Mouse (Mus musculus) myocyte (in vitro differentiated cells): ENCODE results near the gene C1qtnf7. TPM values are rescaled to one million over a fixed set of nuclear protein-coding genes. Genes with fewer than 3 reads are reported as not detected.

ENCODE experiments used
- H3K27me3 ChIP-seq: one replicate; pipeline ENCODE4 v1.6.1; 2011; ENCODE audit not compliant: control insufficient read depth, insufficient read depth, insufficient read length
- H3K36me3 ChIP-seq: one replicate; pipeline ENCODE4 v1.6.1; 2011; ENCODE audit not compliant: control insufficient read depth, insufficient read depth
- H3K4me2 ChIP-seq: one replicate; pipeline ENCODE4 v1.6.1; 2011; ENCODE audit warnings: low read depth, control low read depth
- H3K4me3 ChIP-seq: one replicate; pipeline ENCODE4 v1.5.1; 2011; ENCODE audit warnings: mild to moderate bottlenecking, control low read depth, moderate library complexity
- H3K79me2 ChIP-seq: one replicate; pipeline ENCODE4 v1.6.1; 2011; ENCODE audit not compliant: control insufficient read depth, insufficient read depth
- H3ac ChIP-seq: one replicate; pipeline ENCODE4 v1.6.1; 2011; ENCODE audit not compliant: control insufficient read depth, insufficient read length
- CEBPB ChIP-seq: IDR thresholded peaks from 2 replicates; pipeline ENCODE4 v1.6.1; 2011; ENCODE audit warnings: mild to moderate bottlenecking, moderate library complexity; ENCODE audit not compliant: poor library complexity, insufficient read depth, severe bottlenecking
- E2F4 ChIP-seq: IDR thresholded peaks from one replicate; pipeline ENCODE4 v1.6.1; 2011; ENCODE audit warnings: mild to moderate bottlenecking, control low read depth, moderate library complexity; ENCODE audit not compliant: insufficient read depth
- MAX ChIP-seq: IDR thresholded peaks from one replicate; pipeline ENCODE4 v1.6.1; 2011; ENCODE audit warnings: low read depth, mild to moderate bottlenecking, control low read depth
- MYOD1 ChIP-seq, 3 experiments: IDR thresholded peaks; one replicate each; pipeline ENCODE4 v1.6.1; 2011; ENCODE audit warnings: control low read depth in 2 of 3, low read depth in 2 of 3, mild to moderate bottlenecking in 2 of 3, moderate library complexity in 1 of 3; ENCODE audit not compliant: insufficient read length in 2 of 3, control insufficient read depth in 1 of 3
- MYOG ChIP-seq, 3 experiments: IDR thresholded peaks; one replicate each; pipeline ENCODE4 v1.6.1; 2011; ENCODE audit warnings: control low read depth in 2 of 3, low read depth in 2 of 3, mild to moderate bottlenecking in 2 of 3; ENCODE audit not compliant: insufficient read length in 2 of 3, control insufficient read depth in 1 of 3, insufficient read depth in 1 of 3
- POLR2A ChIP-seq: IDR thresholded peaks from one replicate; pipeline ENCODE4 v1.6.1; 2011; ENCODE audit warnings: low read depth, mild to moderate bottlenecking, control low read depth, moderate library complexity; ENCODE audit not compliant: insufficient read length
- POLR2AphosphoS2 ChIP-seq: IDR thresholded peaks from one replicate; pipeline ENCODE4 v1.6.1; 2011; ENCODE audit warnings: low read depth, control low read depth; ENCODE audit not compliant: insufficient read length
- REST ChIP-seq: IDR thresholded peaks from one replicate; pipeline ENCODE4 v1.6.1; 2011; ENCODE audit warnings: mild to moderate bottlenecking, control low read depth, moderate library complexity; ENCODE audit not compliant: insufficient read depth, insufficient read length
- SRF ChIP-seq: IDR thresholded peaks from one replicate; pipeline ENCODE4 v1.6.1; 2011; ENCODE audit warnings: low read depth; ENCODE audit not compliant: control insufficient read depth, insufficient read length
- TCF12 ChIP-seq: IDR thresholded peaks from one replicate; pipeline ENCODE4 v1.6.1; 2011; ENCODE audit warnings: mild to moderate bottlenecking, control low read depth; ENCODE audit not compliant: poor library complexity, insufficient read depth, severe bottlenecking
- TCF3 ChIP-seq: IDR thresholded peaks from one replicate; pipeline ENCODE4 v1.6.1; 2011; ENCODE audit warnings: low read depth, control low read depth; ENCODE audit not compliant: insufficient read length
- USF1 ChIP-seq: IDR thresholded peaks from one replicate; pipeline ENCODE4 v1.6.1; 2011; ENCODE audit warnings: low read depth, mild to moderate bottlenecking, control low read depth, moderate library complexity
- polyA plus RNA-seq: library from polyadenylated mRNA; unstranded; fragments of >200 nt; fragmentation: generic; extraction: Trizol; gene quantifications from one replicate; pipeline ENCODE4 v1.2.1, GENCODE M21; 2012; ENCODE audit warnings: missing spikeins

Gene C1qtnf7
- polyA plus RNA-seq, 1 experiment: not detected

- no peak overlapping the region for H3K4me3 ChIP-seq
- H3K79me2 ChIP-seq: no peaks in the 10 kb centered on the region
- H3K27me3 ChIP-seq: no peaks in the 10 kb centered on the region
- no peak for TF ChIP-seq E2F4
- TF ChIP-seq USF1: no peak
- TF ChIP-seq MYOD1 (IDR thresholded peaks at IDR 0.05; ENCODE audit: control insufficient read depth in 1 of 3, insufficient read length in 2 of 3, low read depth in 2 of 3): no peak
- TF ChIP-seq CEBPB: no peak
- no peak for TF ChIP-seq POLR2AphosphoS2
- no peak for TF ChIP-seq REST
- TF ChIP-seq TCF3: no peak
- no peak for TF ChIP-seq SRF
- TF ChIP-seq POLR2A: no peak
- no peak for TF ChIP-seq MYOG (IDR thresholded peaks at IDR 0.05; ENCODE audit: control insufficient read depth in 1 of 3, insufficient read depth in 1 of 3, insufficient read length in 2 of 3, low read depth in 2 of 3)
- no peak for TF ChIP-seq TCF12
- no peak for TF ChIP-seq MAX
- H3K4me2 ChIP-seq: no peak overlapping the region
- H3K36me3 ChIP-seq: no peaks in the 10 kb centered on the region
- no peak overlapping the region for H3ac ChIP-seq
These were observed 26.2 kb downstream of the C1qtnf7 start for GRCm38 (mm10) chr5:43541492-43541891.

- Histone ChIP-seq H3K27me3 (no peaks in the 10 kb centered on the region), H3ac (no peak overlapping the region), H3K4me2 (no peak overlapping the region), H3K36me3 (no peaks in the 10 kb centered on the region), H3K79me2 (no peaks in the 10 kb centered on the region), H3K4me3 (no peak overlapping the region)
- TF ChIP-seq MYOG (IDR thresholded peaks at IDR 0.05; ENCODE audit: control insufficient read depth in 1 of 3, insufficient read depth in 1 of 3, insufficient read length in 2 of 3, low read depth in 2 of 3): no peak
- TF ChIP-seq E2F4: no peak
- TF ChIP-seq POLR2A: no peak
- no peak for TF ChIP-seq CEBPB
- TF ChIP-seq TCF12: no peak
- no peak for TF ChIP-seq MYOD1 (IDR thresholded peaks at IDR 0.05; ENCODE audit: control insufficient read depth in 1 of 3, insufficient read length in 2 of 3, low read depth in 2 of 3)
- TF ChIP-seq SRF: no peak
- no peak for TF ChIP-seq USF1
- TF ChIP-seq TCF3: no peak
- TF ChIP-seq MAX: no peak
- TF ChIP-seq POLR2AphosphoS2: no peak
These were observed 27.0 kb downstream of the C1qtnf7 start for GRCm38 (mm10) chr5:43542246-43542845.

- H3K36me3 ChIP-seq: no peaks in the 10 kb centered on the region
- H3ac ChIP-seq: no peak overlapping the region
- H3K27me3 ChIP-seq: no peaks in the 10 kb centered on the region
- no peaks in the 10 kb centered on the region for H3K79me2 ChIP-seq
- no peak overlapping the region for H3K4me3 ChIP-seq
- TF ChIP-seq MYOD1 (IDR thresholded peaks at IDR 0.05; ENCODE audit: control insufficient read depth in 1 of 3, insufficient read length in 2 of 3, low read depth in 2 of 3): no peak
- TF ChIP-seq TCF3: no peak
- no peak for TF ChIP-seq MAX
- TF ChIP-seq REST: no peak
- no peak for TF ChIP-seq POLR2AphosphoS2
- TF ChIP-seq E2F4: no peak
- TF ChIP-seq CEBPB: no peak
- TF ChIP-seq TCF12: no peak
- H3K4me2 ChIP-seq: peak overlapping the region; percentile 36
These were observed 34.6 kb downstream of the C1qtnf7 start for GRCm38 (mm10) chr5:43549951-43550350.

GRCm38 (mm10) chr5:43550444-43550843 lies 35.1 kb downstream of the C1qtnf7 start:
- H3K4me2 ChIP-seq: peak overlapping the region; percentile 36
- TF ChIP-seq TCF3 (no peak), MYOG (IDR thresholded peaks at IDR 0.05; ENCODE audit: control insufficient read depth in 1 of 3, insufficient read depth in 1 of 3, insufficient read length in 2 of 3, low read depth in 2 of 3) (no peak), POLR2AphosphoS2 (no peak), E2F4 (no peak), CEBPB (no peak), REST (no peak), USF1 (no peak), MAX (no peak), MYOD1 (IDR thresholded peaks at IDR 0.05; ENCODE audit: control insufficient read depth in 1 of 3, insufficient read length in 2 of 3, low read depth in 2 of 3) (no peak), SRF (no peak), POLR2A (no peak), TCF12 (no peak)
- no peak overlapping the region for H3ac ChIP-seq
- H3K27me3 ChIP-seq: no peaks in the 10 kb centered on the region
- H3K4me3 ChIP-seq: no peak overlapping the region
- no peaks in the 10 kb centered on the region for H3K36me3 ChIP-seq
- H3K79me2 ChIP-seq: no peaks in the 10 kb centered on the region

- no peak overlapping the region for H3K4me2 ChIP-seq
- no peaks in the 10 kb centered on the region for H3K36me3 ChIP-seq
- H3K27me3 ChIP-seq: no peaks in the 10 kb centered on the region
- no peak overlapping the region for H3K4me3 ChIP-seq
- H3K79me2 ChIP-seq: no peaks in the 10 kb centered on the region
- TF ChIP-seq TCF12: no peak
- TF ChIP-seq MYOG (IDR thresholded peaks at IDR 0.05; ENCODE audit: control insufficient read depth in 1 of 3, insufficient read depth in 1 of 3, insufficient read length in 2 of 3, low read depth in 2 of 3): no peak
- no peak for TF ChIP-seq CEBPB
- no peak for TF ChIP-seq USF1
- no peak for TF ChIP-seq TCF3
- no peak for TF ChIP-seq REST
- TF ChIP-seq POLR2A: no peak
- TF ChIP-seq E2F4: no peak
- no peak for TF ChIP-seq MAX
- TF ChIP-seq SRF: no peak
- no peak for TF ChIP-seq POLR2AphosphoS2
- TF ChIP-seq MYOD1 (IDR thresholded peaks at IDR 0.05; ENCODE audit: control insufficient read depth in 1 of 3, insufficient read length in 2 of 3, low read depth in 2 of 3): no peak
- no peak overlapping the region for H3ac ChIP-seq
These were observed 39.5 kb downstream of the C1qtnf7 start for GRCm38 (mm10) chr5:43554871-43555270.
